Mouse (Mus musculus) right cerebral cortex, adult 18-20 months (tissue): ENCODE results near the gene Lhfp.

Experiments
- DNase-seq: peaks from one replicate; pipeline ENCODE4 v3.0.0; 2022; ENCODE audit warnings: mixed read lengths

Gene Lhfp

GRCm38 (mm10) chr3:53043206-53043780 is 2.0 kb downstream of the Lhfp start:
- DNase-seq, result no peak

GRCm38 (mm10) chr3:53044238-53044637 is 2.9 kb downstream of the Lhfp start:
- no peak for DNase-seq

- no peak for DNase-seq
Observed at GRCm38 (mm10) chr3:53044682-53045299, 3.5 kb downstream of the Lhfp start.

- DNase-seq, result no peak
Observed at GRCm38 (mm10) chr3:53045697-53046096, 4.4 kb downstream of the Lhfp start.

- no peak for DNase-seq
Observed at GRCm38 (mm10) chr3:53046371-53046770, 5.0 kb downstream of the Lhfp start.

GRCm38 (mm10) chr3:53052385-53052784 is 11.1 kb downstream of the Lhfp start:
- no peak for DNase-seq

- no peak for DNase-seq
Observed at GRCm38 (mm10) chr3:53056430-53056829, 15.1 kb downstream of the Lhfp start.

- no peak for DNase-seq
Observed at GRCm38 (mm10) chr3:53059959-53060358, 18.6 kb downstream of the Lhfp start.

GRCm38 (mm10) chr3:53063423-53064147 is 22.3 kb downstream of the Lhfp start:
- DNase-seq, result no peak

GRCm38 (mm10) chr3:53065267-53066094 is 24.2 kb downstream of the Lhfp start:
- no peak for DNase-seq

- no peak for DNase-seq
Observed at GRCm38 (mm10) chr3:53066095-53066372, 24.7 kb downstream of the Lhfp start.

GRCm38 (mm10) chr3:53068399-53068798 is 27.1 kb downstream of the Lhfp start:
- no peak for DNase-seq

GRCm38 (mm10) chr3:53074264-53074663 is 32.9 kb downstream of the Lhfp start:
- DNase-seq, result no peak

- DNase-seq, result no peak
Observed at GRCm38 (mm10) chr3:53074761-53075160, 33.4 kb downstream of the Lhfp start.

GRCm38 (mm10) chr3:53080286-53080685 is 39.0 kb downstream of the Lhfp start:
- no peak for DNase-seq

- no peak for DNase-seq
Observed at GRCm38 (mm10) chr3:53080710-53081109, 39.4 kb downstream of the Lhfp start.

- no peak for DNase-seq
Observed at GRCm38 (mm10) chr3:53083717-53084116, 42.4 kb downstream of the Lhfp start.

- DNase-seq, result no peak
Observed at GRCm38 (mm10) chr3:53084806-53085205, 43.5 kb downstream of the Lhfp start.

- DNase-seq, result no peak
Observed at GRCm38 (mm10) chr3:53086481-53087155, 45.3 kb downstream of the Lhfp start.

- DNase-seq, result no peak
Observed at GRCm38 (mm10) chr3:53087156-53087805, 46.0 kb downstream of the Lhfp start.

- DNase-seq, result no peak
Observed at GRCm38 (mm10) chr3:53089921-53090320, 48.6 kb downstream of the Lhfp start.

GRCm38 (mm10) chr3:53100210-53100609 is 58.9 kb downstream of the Lhfp start:
- no peak for DNase-seq
